Mouse (Mus musculus): Measurements from ENCODE around the gene Zmat5. TPM values are rescaled to one million over a fixed set of nuclear protein-coding genes. Genes with fewer than 3 reads are reported as not detected.
"Not testable (repeated sequence)": the region's sequence is repeated elsewhere in the genome, so short reads cannot be mapped to it uniquely, and the experiment has no call there.

The Zmat5 gene
- polyA plus RNA-seq, 1 experiment: 5.8 TPM

DNA sequence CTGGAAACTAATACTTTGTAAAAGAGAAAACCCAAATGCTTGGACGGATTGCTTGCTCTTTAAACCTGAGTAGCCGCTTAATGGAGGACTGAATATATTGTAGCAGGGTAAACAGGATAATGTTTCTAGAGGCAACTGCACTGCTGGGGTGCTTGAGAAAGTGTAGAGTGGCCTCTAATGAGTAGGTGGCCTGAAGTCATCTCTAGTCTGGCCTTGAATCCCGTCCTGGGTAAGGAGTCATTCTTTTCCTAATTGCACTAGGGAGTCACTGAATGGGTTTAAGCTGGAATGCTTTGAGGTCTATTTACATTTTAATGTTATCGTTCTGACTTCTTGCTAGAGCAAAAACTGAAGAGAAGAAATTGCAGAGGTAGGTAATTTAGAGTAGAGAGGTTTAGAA, 700 bp downstream of the Zmat5 start:
- Histone ChIP-seq H3K27me3 (ENCODE audit: control insufficient read depth) (no peaks in the 10 kb centered on the region), H3K4me3 (replicated peaks) (peak overlapping the region; percentile 68), H3K9me3 (ENCODE audit: control insufficient read depth, low read length) (no peaks in the 10 kb centered on the region), H3K4me1 (ENCODE audit: control insufficient read depth) (peaks cover 26% of the 10 kb centered on the region), H3K36me3 (ENCODE audit: control insufficient read depth) (peaks cover 26% of the 10 kb centered on the region)
- TF ChIP-seq GATA1 (IDR thresholded peaks at IDR 0.05; ENCODE audit: low read length): no peak

DNA sequence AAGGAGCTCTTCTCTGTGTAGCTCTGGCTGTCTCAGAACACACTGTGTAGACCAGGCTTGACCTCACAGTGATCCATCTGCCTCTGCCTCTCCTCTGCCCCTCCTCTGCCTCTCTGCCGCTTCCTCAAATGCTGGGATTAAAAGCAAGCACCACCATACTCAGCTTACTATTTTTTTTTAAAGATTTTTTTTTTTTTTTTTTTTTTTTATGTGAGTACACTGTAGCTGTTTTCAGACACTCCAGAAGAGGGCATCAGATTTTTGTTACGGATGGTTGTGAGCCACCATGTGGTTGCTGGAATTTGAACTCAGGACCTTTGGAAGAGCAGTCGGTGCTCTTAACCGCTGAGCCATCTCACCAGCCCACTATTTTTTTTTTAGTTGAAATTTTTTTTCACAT, 5.7 kb downstream of the Zmat5 start:
- not testable (repeated sequence) for H3K4me1 ChIP-seq (ENCODE audit: control insufficient read depth); H3K9me3 ChIP-seq (ENCODE audit: control insufficient read depth, low read length); H3K36me3 ChIP-seq (ENCODE audit: control insufficient read depth); H3K27me3 ChIP-seq (ENCODE audit: control insufficient read depth); H3K4me3 ChIP-seq (replicated peaks)

DNA sequence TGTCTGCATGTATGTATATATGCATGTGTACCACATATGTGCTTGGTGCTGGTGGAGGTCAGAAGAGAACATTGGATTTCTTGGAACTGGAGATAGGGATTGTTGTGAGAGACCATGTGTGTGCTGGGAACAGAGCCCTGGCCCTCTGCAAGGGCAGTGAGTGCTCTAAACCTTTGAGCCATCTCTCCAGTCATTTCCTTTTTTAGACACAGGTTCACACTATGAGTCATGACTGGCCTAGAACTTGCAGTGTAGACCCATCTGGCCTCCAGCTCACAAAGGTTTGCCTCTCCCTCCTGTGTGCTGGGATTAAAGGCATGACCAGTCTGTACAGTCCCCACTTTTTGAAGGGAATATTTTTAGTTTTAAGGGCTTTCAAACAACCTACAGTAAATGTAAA, 8.3 kb downstream of the Zmat5 start:
- Histone ChIP-seq H3K9me3 (ENCODE audit: control insufficient read depth, low read length) (no peaks in the 10 kb centered on the region), H3K27me3 (ENCODE audit: control insufficient read depth) (no peaks in the 10 kb centered on the region), H3K36me3 (ENCODE audit: control insufficient read depth) (no peaks in the 10 kb centered on the region), H3K4me1 (ENCODE audit: control insufficient read depth) (no peaks in the 10 kb centered on the region), H3K4me3 (replicated peaks) (no peak overlapping the region)
- no peak for TF ChIP-seq TAL1 (IDR thresholded peaks at IDR 0.05; ENCODE audit: low read length)
- TF ChIP-seq GATA1 (IDR thresholded peaks at IDR 0.05; ENCODE audit: low read length): no peak

DNA sequence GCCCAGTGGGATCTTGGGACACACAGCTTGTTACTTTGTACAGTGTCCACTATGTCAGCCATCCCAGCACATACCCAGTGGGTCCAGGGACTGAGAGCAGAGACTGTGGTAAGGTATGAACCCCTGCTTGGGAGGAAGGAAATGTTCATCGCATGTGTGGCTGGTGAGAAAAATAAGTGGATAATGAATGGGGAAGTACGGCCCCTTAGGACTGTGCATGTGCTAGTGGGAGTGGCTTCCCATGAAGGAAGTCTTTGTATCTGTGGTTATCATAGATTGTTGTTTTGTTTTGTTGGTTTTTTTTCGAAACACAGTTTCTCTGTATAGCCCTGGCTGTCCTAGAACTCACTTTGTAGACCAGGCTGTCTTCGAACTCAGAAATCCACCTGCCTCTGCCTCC, 10.2 kb downstream of the Zmat5 start:
- Histone ChIP-seq H3K4me3 (replicated peaks) (no peak overlapping the region), H3K27me3 (ENCODE audit: control insufficient read depth) (no peaks in the 10 kb centered on the region), H3K9me3 (ENCODE audit: control insufficient read depth, low read length) (no peaks in the 10 kb centered on the region), H3K4me1 (ENCODE audit: control insufficient read depth) (no peaks in the 10 kb centered on the region), H3K36me3 (ENCODE audit: control insufficient read depth) (no peaks in the 10 kb centered on the region)
- TF ChIP-seq GATA1 (IDR thresholded peaks at IDR 0.05; ENCODE audit: low read length): no peak
- no peak for TF ChIP-seq TAL1 (IDR thresholded peaks at IDR 0.05; ENCODE audit: low read length)

DNA sequence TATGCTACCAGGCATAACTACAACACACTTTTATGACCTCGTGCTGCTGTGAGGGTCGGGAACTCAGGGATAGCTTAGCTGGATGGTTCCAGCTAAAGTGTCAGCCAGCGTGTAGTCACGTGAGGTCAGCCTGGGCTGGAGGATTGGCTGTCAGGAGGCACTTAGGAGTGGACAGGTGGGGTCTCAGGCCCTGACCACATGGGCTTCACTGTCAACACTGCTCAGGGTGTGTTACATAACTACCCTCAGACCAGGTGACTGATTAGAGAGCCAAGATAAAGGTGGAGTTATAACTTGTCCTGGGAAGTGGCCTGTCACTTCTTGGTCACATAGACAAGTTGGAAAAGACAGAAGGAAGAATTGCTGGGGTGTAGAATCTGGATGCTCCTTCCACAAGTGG, 11.1 kb downstream of the Zmat5 start:
- Histone ChIP-seq H3K9me3 (ENCODE audit: control insufficient read depth, low read length) (no peaks in the 10 kb centered on the region), H3K27me3 (ENCODE audit: control insufficient read depth) (no peaks in the 10 kb centered on the region), H3K4me1 (ENCODE audit: control insufficient read depth) (no peaks in the 10 kb centered on the region), H3K4me3 (replicated peaks) (no peak overlapping the region), H3K36me3 (ENCODE audit: control insufficient read depth) (no peaks in the 10 kb centered on the region)
- TF ChIP-seq GATA1 (IDR thresholded peaks at IDR 0.05; ENCODE audit: low read length) (no peak), TAL1 (IDR thresholded peaks at IDR 0.05; ENCODE audit: low read length) (no peak)

DNA sequence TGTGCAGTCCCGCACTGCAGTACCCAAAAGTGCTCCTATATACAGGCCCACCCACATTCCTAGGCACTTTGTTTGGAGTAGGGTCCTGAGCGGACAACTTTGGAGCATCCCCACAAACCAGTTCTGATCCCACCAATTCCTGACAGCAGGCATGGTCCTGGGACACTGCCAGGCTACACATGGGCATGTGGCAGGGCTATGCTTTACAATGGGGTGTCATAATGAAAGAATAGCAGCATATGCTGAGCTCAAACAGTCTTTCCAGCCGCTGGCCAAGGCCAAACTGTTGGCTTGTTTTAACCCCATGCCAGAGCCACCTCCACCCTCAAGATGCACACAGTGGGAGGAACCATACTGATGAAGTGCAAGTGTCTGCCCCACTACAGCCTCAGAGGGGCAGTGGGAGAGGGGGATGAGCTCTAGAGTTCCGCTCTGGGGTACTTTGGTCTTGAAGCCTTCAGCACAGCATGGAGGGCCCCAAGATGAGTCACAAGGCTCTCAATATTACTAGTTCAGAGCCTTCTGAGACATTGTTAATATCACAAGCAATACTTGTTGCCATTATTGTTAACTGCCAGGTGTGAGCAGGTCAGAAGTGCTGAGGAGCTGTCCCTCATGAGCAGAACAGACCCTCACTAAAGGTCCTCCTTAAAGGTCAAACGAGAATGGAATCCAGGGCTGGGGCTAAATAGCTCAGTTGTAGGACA, 12.2 kb downstream of the Zmat5 start:
- Histone ChIP-seq H3K27me3 (ENCODE audit: control insufficient read depth) (no peaks in the 10 kb centered on the region), H3K4me1 (ENCODE audit: control insufficient read depth) (no peaks in the 10 kb centered on the region), H3K9me3 (ENCODE audit: control insufficient read depth, low read length) (no peaks in the 10 kb centered on the region), H3K36me3 (ENCODE audit: control insufficient read depth) (no peaks in the 10 kb centered on the region), H3K4me3 (replicated peaks) (no peak overlapping the region)
- TF ChIP-seq GATA1 (IDR thresholded peaks at IDR 0.05; ENCODE audit: low read length): no peak
- TF ChIP-seq TAL1 (IDR thresholded peaks at IDR 0.05; ENCODE audit: low read length): no peak

DNA sequence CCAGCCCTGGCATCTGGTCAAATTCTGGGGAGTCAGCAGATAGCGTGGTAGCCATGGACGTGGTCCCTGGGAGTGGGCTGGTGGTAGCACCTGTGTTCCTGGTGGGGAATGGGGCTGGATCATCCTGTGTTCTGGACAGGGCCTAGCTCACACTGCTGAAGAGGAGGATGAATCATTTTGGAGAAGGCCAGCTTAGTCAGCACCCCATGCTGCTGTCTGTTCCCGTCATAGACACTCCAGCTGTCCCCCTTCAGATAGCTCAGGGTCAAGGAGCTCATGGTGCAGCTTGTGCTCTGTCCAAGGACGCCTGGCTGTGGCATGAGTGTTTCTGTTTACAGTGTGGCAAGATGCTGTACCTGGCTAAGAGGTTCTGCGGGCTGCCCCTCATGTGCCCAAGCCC, 14.1 kb downstream of the Zmat5 start:
- H3K27me3 ChIP-seq (ENCODE audit: control insufficient read depth): no peaks in the 10 kb centered on the region
- no peaks in the 10 kb centered on the region for H3K9me3 ChIP-seq (ENCODE audit: control insufficient read depth, low read length)
- no peak overlapping the region for H3K4me3 ChIP-seq (replicated peaks)
- H3K36me3 ChIP-seq (ENCODE audit: control insufficient read depth): peaks cover 3% of the 10 kb centered on the region; the same call in 1 of the 2 replicates
- no peak for TF ChIP-seq GATA1 (IDR thresholded peaks at IDR 0.05; ENCODE audit: low read length)
- TF ChIP-seq TAL1 (IDR thresholded peaks at IDR 0.05; ENCODE audit: low read length): no peak
- H3K4me1 ChIP-seq (ENCODE audit: control insufficient read depth): no peaks in the 10 kb centered on the region

DNA sequence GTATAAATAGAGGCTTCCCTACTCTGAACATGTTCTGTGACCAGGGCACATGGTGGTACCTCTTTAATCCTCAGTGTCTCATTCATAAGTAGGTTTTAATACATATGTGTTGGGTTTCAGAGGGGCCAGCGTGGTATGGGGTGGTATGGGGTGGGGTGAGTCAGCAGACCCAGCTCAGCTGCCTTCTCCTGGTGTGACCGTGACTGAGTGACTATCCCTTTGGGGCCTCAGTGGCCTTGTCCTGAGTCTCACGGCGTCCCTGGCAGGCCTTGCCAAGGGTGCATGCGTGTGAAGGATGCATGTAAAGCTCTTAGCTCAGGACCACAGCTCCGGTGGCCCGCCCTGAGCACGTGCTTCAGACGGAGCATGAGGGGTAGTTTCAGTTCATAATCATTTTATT, 15.5 kb downstream of the Zmat5 start:
- Histone ChIP-seq H3K27me3 (ENCODE audit: control insufficient read depth) (no peaks in the 10 kb centered on the region), H3K4me1 (ENCODE audit: control insufficient read depth) (no peaks in the 10 kb centered on the region), H3K4me3 (replicated peaks) (no peak overlapping the region), H3K9me3 (ENCODE audit: control insufficient read depth, low read length) (no peaks in the 10 kb centered on the region), H3K36me3 (ENCODE audit: control insufficient read depth) (peaks cover 12% of the 10 kb centered on the region)
- TF ChIP-seq GATA1 (IDR thresholded peaks at IDR 0.05; ENCODE audit: low read length) (no peak), TAL1 (IDR thresholded peaks at IDR 0.05; ENCODE audit: low read length) (no peak)

DNA sequence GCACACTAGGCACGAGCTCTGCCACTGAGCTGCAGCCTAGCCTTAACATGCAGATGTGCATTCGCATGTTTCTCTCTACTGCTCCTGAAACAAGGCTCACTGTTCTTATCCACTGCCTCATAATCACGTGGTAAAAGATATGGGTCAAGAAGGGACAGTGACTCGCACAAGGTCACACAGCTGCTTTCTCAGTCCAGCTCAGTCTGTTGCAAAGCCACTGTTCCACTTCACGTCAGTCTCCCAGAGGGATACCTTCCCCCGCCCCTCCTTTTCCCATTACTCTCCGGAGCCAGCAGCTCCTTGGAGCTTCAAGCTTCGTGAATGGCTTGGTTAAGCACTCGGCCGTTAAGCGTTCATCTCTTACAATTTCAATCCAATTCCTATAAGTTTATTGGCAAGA, 15.9 kb downstream of the Zmat5 start:
- TF ChIP-seq GATA1 (IDR thresholded peaks at IDR 0.05; ENCODE audit: low read length): no peak
- no peak for TF ChIP-seq TAL1 (IDR thresholded peaks at IDR 0.05; ENCODE audit: low read length)
- Histone ChIP-seq H3K4me3 (replicated peaks) (no peak overlapping the region), H3K36me3 (ENCODE audit: control insufficient read depth) (peaks cover 13% of the 10 kb centered on the region)

More for the DNA sequence above, 15.9 kb downstream of the Zmat5 start:
- Histone ChIP-seq H3K27me3 (ENCODE audit: control insufficient read depth) (no peaks in the 10 kb centered on the region), H3K4me1 (ENCODE audit: control insufficient read depth) (no peaks in the 10 kb centered on the region), H3K9me3 (ENCODE audit: control insufficient read depth, low read length) (no peaks in the 10 kb centered on the region)
